Mouse (Mus musculus): Measurements from ENCODE around the gene Olfr193. TPM values are rescaled to one million over a fixed set of nuclear protein-coding genes. Genes with fewer than 3 reads are reported as not detected.
"Not testable (repeated sequence)": the region's sequence is repeated elsewhere in the genome, so short reads cannot be mapped to it uniquely, and the experiment has no call there.

Gene Olfr193
- not detected in 2 replicates for polyA plus RNA-seq (2015; fragmentation: Nextera tagmentation; extraction: Ambion mirVana)

DNA sequence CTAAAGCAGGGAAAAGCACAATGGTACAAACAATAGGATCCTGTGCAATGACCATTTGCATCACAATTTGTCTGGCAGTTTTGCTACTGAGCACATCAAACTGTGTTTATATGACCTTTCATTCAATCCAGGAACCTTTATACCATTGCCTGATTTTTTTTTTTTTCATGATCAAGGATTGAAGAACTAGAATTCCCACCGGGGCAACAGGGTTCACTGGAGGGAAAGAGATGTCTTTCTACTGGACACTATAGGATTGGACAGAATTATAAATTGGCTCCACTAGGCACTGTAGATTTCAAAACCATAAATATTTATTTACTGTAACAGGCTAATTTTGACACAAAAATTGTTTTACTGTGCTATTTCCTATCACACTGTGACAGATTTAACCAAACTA, at the start of gene Olfr193:
Olfr193 (minus strand) TSS at position 101 of the 400 bp plus-strand sequence.
- no peak within 1 kb of the TSS for H3K4me2 ChIP-seq
- no peaks in the 10 kb centered on the region for H3K36me3 ChIP-seq
- H3K9me3 ChIP-seq, result no peaks in the 10 kb centered on the region
- H3K27me3 ChIP-seq, result no peaks in the 10 kb centered on the region
- no peak within 1 kb of the TSS for H3K27ac ChIP-seq
- WGBS, result 88% methylated on average over 1 of the region's 1 CpGs
- no peaks in the 10 kb centered on the region for H3K4me1 ChIP-seq
- no peak for ATAC-seq (ENCODE audit: insufficient number of reproducible peaks, insufficient read depth, low FRiP score, low TSS enrichment, low read depth)
- no peak within 1 kb of the TSS for H3K4me3 ChIP-seq
- H3K9ac ChIP-seq, result no peak within 1 kb of the TSS

DNA sequence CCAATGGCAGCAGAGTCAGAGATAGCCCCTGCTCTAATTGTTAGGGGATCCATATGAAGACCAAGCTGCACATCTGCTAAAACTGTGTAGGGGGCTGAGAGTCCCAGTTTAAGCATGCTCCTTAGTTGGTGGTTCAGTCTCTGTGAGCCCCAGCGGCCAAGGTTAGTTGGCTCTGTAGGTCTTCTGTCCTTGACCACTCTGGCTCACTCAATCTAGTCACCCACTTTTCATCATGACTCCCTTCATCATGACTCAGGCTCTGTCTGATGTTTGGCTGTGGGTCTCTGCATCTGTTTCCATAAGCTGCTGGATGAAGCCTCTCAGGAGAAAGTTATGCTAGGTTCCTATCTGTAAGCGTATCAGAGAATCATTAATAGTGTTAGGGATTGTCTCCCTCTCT, 40.3 kb upstream of the Olfr193 start:
- H3K9ac ChIP-seq, result no peak overlapping the region
- ATAC-seq (ENCODE audit: insufficient number of reproducible peaks, insufficient read depth, low FRiP score, low TSS enrichment, low read depth), result no peak
- no peak overlapping the region for H3K4me3 ChIP-seq
- H3K27ac ChIP-seq, result no peak overlapping the region
- 88% methylated on average over 2 of the region's 2 CpGs for WGBS
- no peak overlapping the region for H3K4me2 ChIP-seq
- H3K27me3 ChIP-seq, result no peaks in the 10 kb centered on the region
- no peaks in the 10 kb centered on the region for H3K36me3 ChIP-seq
- no peaks in the 10 kb centered on the region for H3K4me1 ChIP-seq
- no peaks in the 10 kb centered on the region for H3K9me3 ChIP-seq

DNA sequence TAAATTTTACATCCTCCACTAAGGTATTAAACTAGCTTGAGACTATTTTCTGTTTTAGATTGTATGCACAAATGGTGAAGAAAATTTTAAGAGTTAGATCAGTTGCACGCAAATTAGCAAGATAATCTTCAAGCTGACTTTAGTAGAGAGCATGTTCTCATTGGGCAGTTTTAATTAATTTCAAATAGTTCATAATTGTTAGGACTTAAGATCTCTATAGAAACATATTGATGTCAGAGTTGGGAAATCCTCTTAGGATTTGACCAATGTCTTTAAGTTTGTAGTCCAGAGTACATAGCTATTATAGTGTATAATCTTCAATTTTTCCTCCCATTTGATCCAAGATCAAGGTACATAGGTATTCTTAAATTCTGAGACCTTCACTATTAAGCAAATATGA, 35.1 kb upstream of the Olfr193 start, which contains the start of gene Olfr195:
Olfr195 (plus strand) TSS at position 301 of the 400 bp plus-strand sequence.
- ATAC-seq (ENCODE audit: insufficient number of reproducible peaks, insufficient read depth, low FRiP score, low TSS enrichment, low read depth), result no peak
- Histone ChIP-seq H3K4me2 (no peak within 1 kb of the TSS), H3K36me3 (no peaks in the 10 kb centered on the region), H3K9me3 (no peaks in the 10 kb centered on the region), H3K4me1 (no peaks in the 10 kb centered on the region), H3K27me3 (no peaks in the 10 kb centered on the region), H3K4me3 (no peak within 1 kb of the TSS), H3K9ac (no peak within 1 kb of the TSS), H3K27ac (no peak within 1 kb of the TSS)
- 78% methylated on average over 1 of the region's 1 CpGs for WGBS

DNA sequence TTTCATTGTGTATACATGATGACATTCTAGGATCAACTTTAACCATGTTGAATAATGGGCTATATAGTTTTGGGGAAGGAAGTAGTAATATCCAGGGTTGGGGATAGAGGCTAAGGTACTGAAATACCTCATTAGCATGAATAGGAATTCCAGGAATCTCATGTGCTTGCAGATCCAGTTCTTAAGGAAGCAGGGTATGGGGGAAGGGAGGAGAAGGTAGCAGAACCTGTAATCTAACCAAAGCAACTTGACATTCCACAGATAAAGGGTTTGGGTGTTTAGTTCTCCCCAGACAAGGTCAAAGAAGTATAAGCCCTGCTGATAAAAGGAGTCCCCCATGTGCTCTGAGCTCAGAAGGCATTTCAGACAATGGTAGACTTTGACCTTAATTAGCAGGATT, 29.4 kb upstream of the Olfr193 start:
- Histone ChIP-seq H3K9me3 (no peaks in the 10 kb centered on the region), H3K9ac (no peak overlapping the region), H3K4me2 (no peak overlapping the region), H3K4me1 (no peaks in the 10 kb centered on the region), H3K27ac (no peak overlapping the region), H3K36me3 (no peaks in the 10 kb centered on the region), H3K27me3 (no peaks in the 10 kb centered on the region), H3K4me3 (no peak overlapping the region)
- ATAC-seq (ENCODE audit: insufficient number of reproducible peaks, insufficient read depth, low FRiP score, low TSS enrichment, low read depth), result no peak

DNA sequence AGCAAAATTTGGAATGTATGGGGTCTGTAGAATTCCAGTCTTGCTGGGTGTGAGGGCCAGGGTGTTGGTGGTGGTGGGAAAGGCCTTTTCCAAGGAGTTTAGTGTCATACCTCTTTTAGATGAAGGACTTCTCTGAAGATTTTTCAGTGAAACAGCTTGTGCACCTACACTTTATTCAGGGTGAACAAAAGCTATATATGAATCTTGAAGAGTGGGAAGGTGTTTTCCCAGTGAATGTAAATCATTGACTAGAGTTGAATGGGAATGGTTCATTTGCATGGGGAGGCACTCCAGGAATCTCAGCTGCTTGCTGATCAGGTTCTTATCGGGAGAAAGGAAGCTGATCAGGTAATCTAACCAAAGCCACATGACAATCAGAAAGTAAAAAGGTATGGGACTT, 19.1 kb upstream of the Olfr193 start:
- Histone ChIP-seq H3K4me2 (no peak overlapping the region), H3K4me3 (no peak overlapping the region), H3K27ac (no peak overlapping the region), H3K36me3 (no peaks in the 10 kb centered on the region), H3K9me3 (no peaks in the 10 kb centered on the region), H3K27me3 (no peaks in the 10 kb centered on the region), H3K9ac (no peak overlapping the region), H3K4me1 (no peaks in the 10 kb centered on the region)
- no peak for ATAC-seq (ENCODE audit: insufficient number of reproducible peaks, insufficient read depth, low FRiP score, low TSS enrichment, low read depth)
- WGBS, result 84% methylated on average over 1 of the region's 1 CpGs

DNA sequence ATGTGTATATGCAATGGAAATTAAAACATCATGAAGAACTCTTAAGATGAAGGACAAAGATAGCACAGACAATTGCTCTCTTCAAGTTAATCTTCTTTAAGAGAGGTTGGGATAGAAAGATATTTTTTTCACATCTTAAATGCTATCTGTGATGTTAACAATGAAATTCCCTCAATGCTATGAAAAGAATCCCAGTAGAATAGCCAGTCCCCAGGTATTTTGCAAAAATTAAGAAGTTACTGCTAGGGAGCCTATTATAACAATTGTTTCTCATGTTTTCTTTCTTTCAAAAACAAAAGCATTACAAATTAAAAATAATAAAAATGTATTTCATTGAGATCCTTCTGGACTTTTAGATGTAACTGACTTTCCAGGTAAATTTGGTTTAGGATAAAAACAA, 9.3 kb upstream of the Olfr193 start, which contains the start of gene Olfr194:
Olfr194 (minus strand) TSS at position 101 of the 400 bp plus-strand sequence.
- Histone ChIP-seq H3K4me2 (no peak within 1 kb of the TSS), H3K4me3 (no peak within 1 kb of the TSS), H3K36me3 (no peaks in the 10 kb centered on the region), H3K9me3 (no peaks in the 10 kb centered on the region), H3K9ac (no peak within 1 kb of the TSS), H3K27ac (no peak within 1 kb of the TSS), H3K27me3 (no peaks in the 10 kb centered on the region), H3K4me1 (no peaks in the 10 kb centered on the region)
- no peak for ATAC-seq (ENCODE audit: insufficient number of reproducible peaks, insufficient read depth, low FRiP score, low TSS enrichment, low read depth)

DNA sequence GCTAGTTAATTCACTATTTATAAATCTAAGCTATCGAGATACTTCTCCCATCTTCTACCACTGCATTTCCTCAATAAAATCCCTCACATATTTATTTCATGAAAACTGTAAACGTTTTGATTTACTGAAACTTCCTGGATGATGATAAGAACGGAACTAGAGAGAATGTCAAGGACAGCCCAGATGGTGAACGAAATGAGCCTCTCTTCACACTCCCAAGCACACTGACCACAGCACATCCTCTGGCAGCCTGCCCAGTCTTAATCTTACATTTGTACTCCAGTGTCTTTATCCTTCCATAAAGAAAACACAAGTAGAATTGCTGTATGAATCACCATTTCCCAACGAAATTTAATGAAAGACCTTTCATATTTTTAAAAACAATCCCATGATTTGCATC, 3.2 kb downstream of the Olfr193 start:
- WGBS, result 65% methylated on average over 5 of the region's 5 CpGs
- H3K4me3 ChIP-seq; H3K4me1 ChIP-seq; ATAC-seq (ENCODE audit: insufficient number of reproducible peaks, insufficient read depth, low FRiP score, low TSS enrichment, low read depth); H3K27ac ChIP-seq; H3K36me3 ChIP-seq; H3K4me2 ChIP-seq; H3K9me3 ChIP-seq; H3K9ac ChIP-seq; H3K27me3 ChIP-seq: not testable (repeated sequence)

DNA sequence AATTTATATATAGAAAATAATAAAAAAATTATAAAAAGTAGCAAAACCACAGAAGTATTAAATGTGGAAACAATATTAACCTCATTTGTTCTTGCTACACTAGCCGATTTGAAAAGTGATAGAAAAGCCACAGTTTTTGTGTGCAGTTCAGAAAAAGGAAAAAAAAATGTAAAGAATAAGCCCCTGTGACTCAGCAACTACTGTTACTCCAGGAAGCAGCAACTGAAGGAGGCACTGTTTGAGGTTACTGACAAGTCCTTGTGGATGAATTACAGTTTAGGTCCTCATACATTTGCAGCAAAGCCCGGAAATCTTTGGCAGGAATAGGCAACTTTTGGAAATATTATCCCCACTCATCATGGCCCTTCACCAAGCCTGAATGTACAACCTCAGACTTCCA, 6.4 kb downstream of the Olfr193 start:
- no peak for ATAC-seq (ENCODE audit: insufficient number of reproducible peaks, insufficient read depth, low FRiP score, low TSS enrichment, low read depth)
- 75% methylated on average over 2 of the region's 2 CpGs for WGBS

DNA sequence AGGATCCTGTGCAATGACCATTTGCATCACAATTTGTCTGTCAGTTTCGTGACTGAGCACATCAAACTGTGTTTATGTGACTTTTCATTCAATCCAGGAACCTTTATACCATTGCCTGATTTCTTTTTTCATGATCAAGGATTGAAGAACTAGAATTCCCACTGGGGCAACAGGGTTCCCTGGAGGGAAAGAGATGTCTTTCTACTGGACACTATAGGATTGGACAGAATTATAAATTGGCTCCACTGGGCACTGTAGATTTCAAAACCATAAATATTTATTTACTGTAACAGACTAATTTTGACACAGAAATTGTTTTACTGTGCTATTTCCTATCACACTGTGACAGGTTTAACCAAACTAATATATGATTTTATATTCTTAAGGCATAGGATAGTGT, 22.0 kb downstream of the Olfr193 start, which contains the start of gene Olfr191:
Olfr191 (minus strand) TSS at position 101 of the 400 bp plus-strand sequence.
- not testable (repeated sequence) for H3K27me3 ChIP-seq; ATAC-seq (ENCODE audit: insufficient number of reproducible peaks, insufficient read depth, low FRiP score, low TSS enrichment, low read depth); H3K4me2 ChIP-seq; H3K9me3 ChIP-seq; H3K27ac ChIP-seq; H3K9ac ChIP-seq; H3K4me1 ChIP-seq; H3K4me3 ChIP-seq; H3K36me3 ChIP-seq
- 62% methylated on average over 1 of the region's 1 CpGs for WGBS

More for the DNA sequence above, 6.4 kb downstream of the Olfr193 start:
- Histone ChIP-seq H3K36me3 (no peaks in the 10 kb centered on the region), H3K4me1 (no peaks in the 10 kb centered on the region), H3K4me2 (no peak overlapping the region), H3K27me3 (no peaks in the 10 kb centered on the region), H3K9me3 (no peaks in the 10 kb centered on the region), H3K27ac (no peak overlapping the region), H3K4me3 (no peak overlapping the region), H3K9ac (no peak overlapping the region)

DNA sequence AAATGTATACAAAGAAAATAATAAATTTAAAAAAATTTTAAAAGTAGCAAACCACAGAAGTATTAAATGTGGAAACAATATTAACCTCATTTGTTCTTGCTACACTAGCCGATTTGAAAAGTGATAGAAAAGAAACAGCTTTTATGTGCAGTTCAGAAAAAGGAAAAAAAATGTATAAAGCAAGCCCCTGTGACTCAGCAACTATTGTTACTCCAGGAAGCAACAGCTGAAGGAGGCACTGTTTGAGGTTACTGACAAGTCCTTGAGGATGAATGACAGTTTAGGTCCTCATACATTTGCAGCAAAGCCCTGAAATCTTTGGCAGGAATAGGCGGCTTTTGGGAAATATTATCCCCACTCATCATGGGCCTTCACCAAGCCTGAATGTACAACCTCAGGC, 30.6 kb downstream of the Olfr193 start:
- H3K9me3 ChIP-seq; H3K4me1 ChIP-seq; H3K9ac ChIP-seq; ATAC-seq (ENCODE audit: insufficient number of reproducible peaks, insufficient read depth, low FRiP score, low TSS enrichment, low read depth); H3K36me3 ChIP-seq; H3K27ac ChIP-seq; H3K27me3 ChIP-seq; H3K4me3 ChIP-seq; H3K4me2 ChIP-seq: not testable (repeated sequence)
- 77% methylated on average over 2 of the region's 2 CpGs for WGBS

DNA sequence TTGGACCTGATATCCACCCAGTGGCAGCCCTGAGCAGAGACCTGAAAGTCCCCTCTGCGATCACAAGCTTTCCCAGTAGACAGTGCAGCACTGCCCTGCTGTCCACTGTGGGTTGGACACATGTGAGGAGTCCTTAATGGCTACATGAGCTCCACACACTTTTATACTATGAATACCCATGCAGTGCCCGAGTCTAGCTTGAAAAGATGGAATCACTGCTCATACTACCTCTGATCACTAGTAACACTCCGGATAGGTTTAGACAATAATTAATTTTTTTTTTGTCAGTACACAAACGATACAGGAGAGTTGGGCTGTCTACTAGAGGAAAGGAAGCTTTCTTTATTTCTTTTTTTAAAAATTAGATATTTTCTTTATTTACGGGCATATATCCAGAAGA, 33.8 kb downstream of the Olfr193 start, which contains the start of gene Olfr190:
Olfr190 (minus strand) TSS at position 101 of the 400 bp plus-strand sequence.
- H3K9ac ChIP-seq, result no peak within 1 kb of the TSS
- H3K4me1 ChIP-seq, result no peaks in the 10 kb centered on the region
- H3K36me3 ChIP-seq, result no peaks in the 10 kb centered on the region
- no peak within 1 kb of the TSS for H3K27ac ChIP-seq
- ATAC-seq (ENCODE audit: insufficient number of reproducible peaks, insufficient read depth, low FRiP score, low TSS enrichment, low read depth), result no peak
- no peaks in the 10 kb centered on the region for H3K9me3 ChIP-seq
- H3K4me2 ChIP-seq, result no peak within 1 kb of the TSS
- H3K4me3 ChIP-seq, result no peak within 1 kb of the TSS
- 87% methylated on average over 5 of the region's 5 CpGs for WGBS
- H3K27me3 ChIP-seq, result no peaks in the 10 kb centered on the region

DNA sequence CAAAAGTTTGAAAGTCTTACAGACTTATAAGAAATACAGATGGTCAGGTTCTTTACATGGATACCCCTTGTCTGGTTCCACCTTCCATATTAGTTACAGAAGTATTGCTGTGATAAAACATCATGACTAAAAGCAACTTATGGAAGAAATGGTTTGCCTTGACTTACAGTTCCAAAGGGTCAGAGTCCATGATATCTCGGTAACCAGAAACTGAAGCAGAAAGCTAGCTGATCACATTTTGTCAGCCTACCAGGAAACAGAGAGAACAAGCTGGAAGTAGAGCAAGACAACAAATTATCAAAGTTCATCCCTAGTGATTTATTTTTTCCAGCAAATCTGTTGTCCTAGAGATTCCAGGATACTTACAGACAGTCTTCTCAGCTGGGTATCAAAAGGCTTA, 38.2 kb downstream of the Olfr193 start:
- no peak for ATAC-seq (ENCODE audit: insufficient number of reproducible peaks, insufficient read depth, low FRiP score, low TSS enrichment, low read depth)

DNA sequence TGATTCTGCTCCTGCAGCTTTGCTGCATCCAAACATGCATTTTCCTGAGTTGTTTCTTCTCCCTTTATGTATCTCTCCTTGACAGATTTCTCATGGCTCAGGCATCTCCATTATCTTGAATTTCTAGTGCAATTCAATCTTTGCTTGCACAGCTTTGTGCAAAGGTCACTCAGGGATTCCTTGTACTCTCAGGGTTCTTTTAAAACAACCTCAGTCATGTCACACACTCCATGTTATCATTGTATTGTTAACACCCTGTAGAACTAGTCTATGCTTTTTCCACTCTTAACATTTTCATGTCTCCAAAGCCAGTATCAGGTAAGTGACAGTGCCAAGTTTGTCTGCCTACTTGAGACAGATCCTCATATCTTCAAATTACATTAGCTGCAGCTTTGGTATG, 39.9 kb downstream of the Olfr193 start:
- no peaks in the 10 kb centered on the region for H3K4me1 ChIP-seq
- no peak overlapping the region for H3K9ac ChIP-seq
- no peak overlapping the region for H3K4me2 ChIP-seq
- no peak for ATAC-seq (ENCODE audit: insufficient number of reproducible peaks, insufficient read depth, low FRiP score, low TSS enrichment, low read depth)
- no peaks in the 10 kb centered on the region for H3K9me3 ChIP-seq
- no peaks in the 10 kb centered on the region for H3K36me3 ChIP-seq
- H3K27me3 ChIP-seq, result no peaks in the 10 kb centered on the region
- no peak overlapping the region for H3K27ac ChIP-seq
- no peak overlapping the region for H3K4me3 ChIP-seq

More for the DNA sequence above, 38.2 kb downstream of the Olfr193 start:
- H3K9ac ChIP-seq, result no peak overlapping the region
- H3K4me1 ChIP-seq, result no peaks in the 10 kb centered on the region
- H3K9me3 ChIP-seq, result no peaks in the 10 kb centered on the region
- 85% methylated on average over 1 of the region's 1 CpGs for WGBS
- H3K27ac ChIP-seq, result no peak overlapping the region
- H3K4me2 ChIP-seq, result no peak overlapping the region
- H3K36me3 ChIP-seq, result no peaks in the 10 kb centered on the region
- no peaks in the 10 kb centered on the region for H3K27me3 ChIP-seq
- no peak overlapping the region for H3K4me3 ChIP-seq
